Mouse (Mus musculus): ENCODE measurements around the gene Dnal4. TPM values are rescaled to one million over a fixed set of nuclear protein-coding genes. Genes with fewer than 3 reads are reported as not detected.
"Not testable (repeated sequence)": the region's sequence is repeated elsewhere in the genome, so short reads cannot be mapped to it uniquely, and the experiment has no call there.

Gene Dnal4
- 68.7 and 69.6 TPM in 2 replicates for polyA plus RNA-seq (2015; fragmentation: Nextera tagmentation; extraction: Ambion mirVana)

DNA sequence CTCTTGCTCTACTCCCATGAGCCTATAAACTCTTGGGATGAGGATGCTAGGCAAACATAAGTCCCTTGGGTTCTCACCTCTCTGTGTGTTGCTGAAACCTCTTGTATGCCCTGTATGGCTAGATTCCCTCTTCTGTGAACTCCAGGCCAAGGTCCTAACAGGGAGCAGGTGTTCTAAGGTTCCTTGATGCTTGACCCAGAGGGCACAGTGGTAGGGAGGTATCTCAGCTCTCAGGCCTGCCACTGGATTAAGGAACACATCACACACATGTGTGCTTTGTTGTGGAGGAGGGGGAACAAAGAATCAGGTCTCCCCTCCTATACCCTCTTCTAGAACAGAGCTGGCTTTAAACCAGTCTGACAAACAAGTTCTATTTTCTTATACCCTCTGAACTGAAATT, at the start of gene Dnal4:
Dnal4 (minus strand) TSS at position 101 of the 400 bp plus-strand sequence.
- H3K36me3 ChIP-seq = no peaks in the 10 kb centered on the region
- H3K9ac ChIP-seq = no peak within 1 kb of the TSS
- no peaks in the 10 kb centered on the region for H3K9me3 ChIP-seq
- no peak within 1 kb of the TSS for H3K27ac ChIP-seq (replicated peaks)
- no peak within 1 kb of the TSS for H3K4me2 ChIP-seq
- H3K27me3 ChIP-seq = no peaks in the 10 kb centered on the region
- H3K4me3 ChIP-seq = no peak within 1 kb of the TSS
- no peak for ATAC-seq (ENCODE audit: low FRiP score, low read depth)
- peaks cover 21% of the 10 kb centered on the region for H3K4me1 ChIP-seq (replicated peaks)

- Histone ChIP-seq H3K9ac (no peak overlapping the region), H3K4me2 (no peak overlapping the region), H3K27ac (replicated peaks) (no peak overlapping the region), H3K9me3 (no peaks in the 10 kb centered on the region), H3K36me3 (peaks cover 7% of the 10 kb centered on the region; the same call in 1 of the 2 replicates), H3K27me3 (no peaks in the 10 kb centered on the region), H3K4me1 (replicated peaks) (peaks cover 85% of the 10 kb centered on the region), H3K4me3 (no peak overlapping the region)
- 88% methylated on average over 14 of the region's 14 CpGs for WGBS
- 0 out of 2 replicates have a peak, but pooled peaks have one; percentile 5 for ATAC-seq (ENCODE audit: low FRiP score, low read depth)
Observed at GRCm38 (mm10) chr15:79827061-79827777, 49.6 kb upstream of the Dnal4 start.

- no peak overlapping the region for H3K27ac ChIP-seq (replicated peaks)
- H3K4me3 ChIP-seq = no peak overlapping the region
- ATAC-seq (ENCODE audit: low FRiP score, low read depth) = no peak
- H3K9me3 ChIP-seq = no peaks in the 10 kb centered on the region
- 91% methylated on average over 9 of the region's 9 CpGs for WGBS
- no peak overlapping the region for H3K4me2 ChIP-seq
- H3K36me3 ChIP-seq = peaks cover 2% of the 10 kb centered on the region; the same call in 1 of the 2 replicates
- no peak overlapping the region for H3K9ac ChIP-seq
- H3K4me1 ChIP-seq (replicated peaks) = peaks cover 77% of the 10 kb centered on the region
- no peaks in the 10 kb centered on the region for H3K27me3 ChIP-seq
Observed at GRCm38 (mm10) chr15:79826221-79826935, 48.7 kb upstream of the Dnal4 start.

DNA sequence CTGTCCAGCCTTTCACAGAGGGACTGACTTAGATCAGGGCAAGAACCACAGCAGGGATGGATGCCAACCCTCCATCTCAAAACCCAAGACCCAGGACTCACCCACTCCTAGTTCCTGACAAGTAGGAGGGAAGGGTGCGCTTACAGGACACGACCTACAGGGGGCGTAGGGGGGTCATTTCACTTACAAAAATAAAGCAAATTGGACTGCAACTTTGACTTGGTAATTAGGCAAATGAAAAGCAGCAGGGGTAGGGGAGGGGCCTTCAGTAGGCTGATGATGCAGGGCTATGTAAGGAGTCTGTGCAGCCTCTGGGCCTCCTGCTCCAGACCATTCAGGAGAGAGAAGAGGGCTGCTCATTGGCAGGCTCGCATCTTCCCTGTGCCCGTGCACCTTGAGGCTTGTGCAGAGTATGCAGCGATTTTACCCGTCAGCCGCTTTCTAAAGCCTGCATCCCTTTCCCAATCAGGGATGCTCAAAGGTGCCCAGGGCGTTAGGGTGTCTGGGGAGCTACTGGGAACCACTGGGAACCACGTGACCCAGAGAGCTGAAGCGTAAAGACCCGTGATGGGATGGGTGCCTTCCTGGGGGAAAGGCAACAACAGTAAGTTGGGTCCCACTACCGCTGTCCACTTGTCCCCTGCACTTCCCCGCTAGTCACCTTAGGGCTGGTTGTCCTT, 47.6 kb upstream of the Dnal4 start:
- Histone ChIP-seq H3K4me3 (no peak overlapping the region), H3K9ac (no peak overlapping the region), H3K36me3 (peaks cover 2% of the 10 kb centered on the region; the same call in 1 of the 2 replicates), H3K27ac (replicated peaks) (peak overlapping the region; percentile 51; the same call in 1 of the 2 replicates), H3K4me2 (no peak overlapping the region), H3K9me3 (no peaks in the 10 kb centered on the region), H3K4me1 (replicated peaks) (peaks cover 68% of the 10 kb centered on the region), H3K27me3 (no peaks in the 10 kb centered on the region)
- no peak for ATAC-seq (ENCODE audit: low FRiP score, low read depth)
- WGBS = 52% methylated on average over 14 of the region's 14 CpGs

DNA sequence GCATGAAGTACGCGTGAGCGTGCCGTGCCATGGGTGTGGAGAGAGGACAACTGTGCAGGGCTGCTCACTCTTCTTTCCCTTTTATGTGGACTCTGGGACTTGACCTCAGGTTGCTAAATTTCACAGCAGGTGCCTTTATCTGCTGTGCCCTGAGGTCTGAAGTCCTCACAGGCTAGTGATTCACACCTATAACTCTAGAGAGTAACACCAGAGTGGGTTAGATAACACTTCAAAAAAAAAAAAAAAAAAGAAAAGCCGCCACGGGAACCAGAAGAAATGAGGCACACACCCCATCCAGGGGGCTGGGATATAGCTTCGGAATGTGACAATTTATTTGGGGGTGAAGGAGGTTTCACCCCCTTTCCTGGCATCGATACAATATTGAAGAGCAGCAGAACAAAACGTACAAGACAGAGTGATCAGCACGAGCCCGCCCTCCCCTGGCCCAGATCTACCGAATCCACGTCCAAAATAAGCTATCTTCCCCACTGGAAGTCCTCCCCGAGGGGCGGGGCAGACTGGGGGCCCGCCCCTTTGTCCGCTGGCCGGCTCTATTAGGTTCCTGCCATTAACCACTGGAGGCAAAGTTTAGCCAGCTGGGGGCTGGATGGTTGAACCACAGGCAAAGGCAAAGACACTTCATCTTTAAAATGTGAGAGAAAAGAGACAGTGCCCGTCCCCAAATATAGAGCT, 46.1 kb upstream of the Dnal4 start:
- 78% methylated on average over 19 of the region's 19 CpGs for WGBS
- no peak overlapping the region for H3K4me2 ChIP-seq
- H3K36me3 ChIP-seq = peaks cover 2% of the 10 kb centered on the region; the same call in 1 of the 2 replicates
- no peaks in the 10 kb centered on the region for H3K9me3 ChIP-seq
- ATAC-seq (ENCODE audit: low FRiP score, low read depth) = no peak
- H3K27me3 ChIP-seq = no peaks in the 10 kb centered on the region
- H3K4me3 ChIP-seq = no peak overlapping the region
- H3K27ac ChIP-seq (replicated peaks) = no peak overlapping the region
- H3K9ac ChIP-seq = no peak overlapping the region
- peaks cover 54% of the 10 kb centered on the region for H3K4me1 ChIP-seq (replicated peaks)

DNA sequence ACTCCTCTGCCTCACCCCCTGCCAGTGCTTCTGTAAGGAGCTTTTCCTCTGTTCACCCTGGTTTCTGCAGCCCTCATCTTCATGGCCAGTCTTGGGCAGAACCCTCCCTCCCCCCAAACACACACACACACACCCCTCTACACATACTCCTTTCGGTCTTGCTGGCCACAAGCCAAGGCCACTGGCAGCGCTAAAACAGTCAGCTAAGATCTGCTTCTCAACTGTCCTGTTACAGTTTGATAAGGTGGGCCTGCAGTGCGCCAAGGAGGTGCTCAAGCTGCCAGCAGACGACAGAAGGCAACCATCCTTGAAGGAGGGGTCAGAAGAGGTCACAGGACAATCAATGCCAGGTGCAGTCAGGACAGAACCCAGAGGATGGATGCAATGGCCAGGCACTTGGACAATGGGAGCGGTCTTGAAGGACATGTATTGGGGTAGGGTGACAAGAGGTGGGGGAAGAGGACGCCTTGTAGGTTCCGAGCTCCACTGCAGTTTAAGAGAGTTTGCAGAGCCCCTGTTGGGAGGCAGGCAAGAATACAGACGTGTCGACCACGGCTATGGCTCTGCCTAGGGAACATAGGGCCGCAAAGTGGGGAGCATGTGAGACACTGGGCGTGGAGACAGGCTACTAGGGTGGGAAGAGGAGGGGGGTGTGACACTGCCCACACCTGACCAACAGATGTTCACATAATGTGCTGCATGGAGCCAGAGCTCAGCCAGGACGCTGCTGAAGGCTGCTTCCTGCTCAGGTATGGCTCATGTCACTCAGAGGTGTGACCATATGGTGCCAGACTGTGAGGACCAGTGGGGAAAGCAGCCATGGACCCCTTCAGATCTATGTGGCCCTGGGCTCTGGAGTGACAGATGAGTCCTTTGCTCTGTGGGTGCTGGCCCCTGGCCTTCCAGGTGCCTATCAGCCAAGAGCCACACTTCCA, 44.9 kb upstream of the Dnal4 start:
- Histone ChIP-seq H3K27ac (replicated peaks) (no peak overlapping the region), H3K9me3 (no peaks in the 10 kb centered on the region), H3K36me3 (no peaks in the 10 kb centered on the region; the same call in 1 of the 2 replicates), H3K4me2 (no peak overlapping the region), H3K27me3 (no peaks in the 10 kb centered on the region), H3K9ac (no peak overlapping the region), H3K4me1 (replicated peaks) (peaks cover 42% of the 10 kb centered on the region), H3K4me3 (no peak overlapping the region)
- ATAC-seq (ENCODE audit: low FRiP score, low read depth) = 0 out of 2 replicates have a peak, but pooled peaks have one; percentile 20
- 68% methylated on average over 13 of the region's 13 CpGs for WGBS

- no peaks in the 10 kb centered on the region for H3K9me3 ChIP-seq
- no peaks in the 10 kb centered on the region for H3K27me3 ChIP-seq
- no peak overlapping the region for H3K4me3 ChIP-seq
- H3K27ac ChIP-seq (replicated peaks) = no peak overlapping the region
- ATAC-seq (ENCODE audit: low FRiP score, low read depth) = no peak
- no peaks in the 10 kb centered on the region; the same call in 1 of the 2 replicates for H3K36me3 ChIP-seq
- 90% methylated on average over 4 of the region's 4 CpGs for WGBS
- H3K9ac ChIP-seq = no peak overlapping the region
- H3K4me2 ChIP-seq = no peak overlapping the region
- peaks cover 8% of the 10 kb centered on the region for H3K4me1 ChIP-seq (replicated peaks)
Observed at GRCm38 (mm10) chr15:79818325-79818724, 40.7 kb upstream of the Dnal4 start.

GRCm38 (mm10) chr15:79813666-79814258, 36.1 kb upstream of the Dnal4 start:
- Histone ChIP-seq H3K9ac (no peak overlapping the region), H3K4me1 (replicated peaks) (no peaks in the 10 kb centered on the region), H3K4me3 (no peak overlapping the region), H3K27me3 (no peaks in the 10 kb centered on the region), H3K27ac (replicated peaks) (no peak overlapping the region), H3K36me3 (no peaks in the 10 kb centered on the region), H3K4me2 (no peak overlapping the region), H3K9me3 (no peaks in the 10 kb centered on the region)
- no peak for ATAC-seq (ENCODE audit: low FRiP score, low read depth)
- WGBS = 39% methylated on average over 8 of the region's 8 CpGs

DNA sequence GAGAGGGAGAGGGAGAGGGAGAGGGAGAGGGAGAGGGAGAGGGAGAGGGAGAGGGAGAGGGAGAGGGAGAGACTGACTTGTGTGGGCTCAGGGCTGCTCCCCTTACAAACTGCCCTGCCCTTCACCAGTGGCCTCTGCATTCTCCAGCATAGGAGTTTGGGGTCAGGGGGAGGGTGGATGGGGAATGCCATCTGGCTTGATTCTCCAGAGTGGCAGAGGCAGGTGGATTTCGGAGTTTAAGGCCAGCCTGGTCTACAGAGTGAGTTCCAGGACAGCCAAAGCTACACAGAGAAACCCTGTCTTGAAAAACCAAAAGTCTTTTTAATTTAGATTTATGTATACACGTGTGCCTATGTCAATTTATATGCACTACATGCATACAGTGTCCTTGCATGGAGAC, 35.2 kb upstream of the Dnal4 start:
- not testable (repeated sequence) for H3K4me2 ChIP-seq; H3K4me3 ChIP-seq; H3K4me1 ChIP-seq (replicated peaks); H3K27me3 ChIP-seq; H3K9ac ChIP-seq; H3K27ac ChIP-seq (replicated peaks); ATAC-seq (ENCODE audit: low FRiP score, low read depth); H3K36me3 ChIP-seq; H3K9me3 ChIP-seq
- 75% methylated on average over 2 of the region's 2 CpGs for WGBS

DNA sequence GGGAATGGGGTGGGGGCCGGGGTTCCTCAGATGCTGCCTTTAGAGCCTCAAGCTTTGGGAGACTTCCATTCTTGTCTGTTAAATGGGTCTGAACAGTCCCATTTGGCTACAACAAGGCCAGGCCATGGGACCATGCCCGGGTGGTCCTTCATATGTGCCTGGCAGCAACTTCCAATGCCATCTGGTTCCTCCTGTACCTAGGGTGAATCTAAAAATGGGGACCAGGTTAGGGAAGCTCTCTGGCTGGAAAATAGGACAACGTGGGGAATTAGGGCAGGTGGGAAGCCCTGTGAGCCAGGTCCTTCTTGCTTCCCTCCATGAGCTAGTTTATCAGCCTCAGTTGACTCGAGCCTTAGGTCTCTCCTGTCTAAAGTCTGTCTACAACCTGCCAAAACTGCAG, 33.3 kb upstream of the Dnal4 start:
- no peak overlapping the region for H3K9ac ChIP-seq

More for the DNA sequence above, 33.3 kb upstream of the Dnal4 start:
- ATAC-seq (ENCODE audit: low FRiP score, low read depth) = no peak
- no peak overlapping the region for H3K27ac ChIP-seq (replicated peaks)
- H3K9me3 ChIP-seq = no peaks in the 10 kb centered on the region
- 74% methylated on average over 4 of the region's 4 CpGs for WGBS
- no peak overlapping the region for H3K4me3 ChIP-seq
- peaks cover 4% of the 10 kb centered on the region for H3K27me3 ChIP-seq
- H3K4me2 ChIP-seq = no peak overlapping the region
- no peaks in the 10 kb centered on the region for H3K4me1 ChIP-seq (replicated peaks)
- H3K36me3 ChIP-seq = no peaks in the 10 kb centered on the region
